Mouse (Mus musculus): ENCODE data around the gene Usp5.

- TF ChIP-seq CTCF (conservative IDR thresholded peaks at IDR 0.05; ENCODE audit: insufficient read depth, insufficient read length, low read depth, low read length): no peak
- no peak for TF ChIP-seq POLR2A (IDR thresholded peaks at IDR 0.05; ENCODE audit: low read depth, low read length)
These were observed 32.5 kb upstream of the Usp5 start for GRCm38 (mm10) chr6:124861802-124862201.

Data from kidney, adult 2 months (tissue).